Mouse (Mus musculus): ENCODE results near the gene Atf6. TPM values are rescaled to one million over a fixed set of nuclear protein-coding genes. Genes with fewer than 3 reads are reported as not detected.
A peak's percentile ranks its signal among the peaks of the same experiment; 100 is the strongest.

Atf6 gene
- total RNA-seq, 2 experiments from 2014 or later, result 41.2 to 41.6 TPM

- no peak for DNase-seq
Observed at GRCm38 (mm10) chr1:170704911-170705594, 162.5 kb downstream of the Atf6 start.

- no peak for DNase-seq
Observed at GRCm38 (mm10) chr1:170704103-170704502, 163.5 kb downstream of the Atf6 start.

GRCm38 (mm10) chr1:170702958-170703357, 164.6 kb downstream of the Atf6 start:
- DNase-seq, result no peak

GRCm38 (mm10) chr1:170702263-170702662, 165.3 kb downstream of the Atf6 start:
- DNase-seq, result no peak

- DNase-seq, result no peak
Observed at GRCm38 (mm10) chr1:170701582-170701981, 166.0 kb downstream of the Atf6 start.

GRCm38 (mm10) chr1:170701178-170701577, 166.4 kb downstream of the Atf6 start:
- no peak for DNase-seq

GRCm38 (mm10) chr1:170700496-170701027, 167.0 kb downstream of the Atf6 start:
- DNase-seq, result no peak

GRCm38 (mm10) chr1:170699553-170699952, 168.0 kb downstream of the Atf6 start:
- DNase-seq, result peak; percentile 33

GRCm38 (mm10) chr1:170698771-170699170, 168.8 kb downstream of the Atf6 start:
- no peak for DNase-seq

GRCm38 (mm10) chr1:170697771-170698356, 169.7 kb downstream of the Atf6 start:
- DNase-seq, result no peak

- DNase-seq, result no peak
Observed at GRCm38 (mm10) chr1:170696996-170697395, 170.6 kb downstream of the Atf6 start.

- no peak for DNase-seq
Observed at GRCm38 (mm10) chr1:170695326-170695725, 172.2 kb downstream of the Atf6 start.

- peak; percentile 43 for DNase-seq
Observed at GRCm38 (mm10) chr1:170694821-170695291, 172.7 kb downstream of the Atf6 start.

GRCm38 (mm10) chr1:170691301-170691700, 176.3 kb downstream of the Atf6 start:
- peak; percentile 32 for DNase-seq

GRCm38 (mm10) chr1:170689773-170690172, 177.8 kb downstream of the Atf6 start:
- DNase-seq, result no peak

- DNase-seq, result no peak
Observed at GRCm38 (mm10) chr1:170683863-170684262, 183.7 kb downstream of the Atf6 start.

GRCm38 (mm10) chr1:170679624-170680023, 187.9 kb downstream of the Atf6 start:
- no peak for DNase-seq

GRCm38 (mm10) chr1:170678861-170679260, 188.7 kb downstream of the Atf6 start:
- no peak for DNase-seq

GRCm38 (mm10) chr1:170677681-170678080, 189.9 kb downstream of the Atf6 start:
- DNase-seq, result peak; percentile 58

GRCm38 (mm10) chr1:170674184-170674775, 193.3 kb downstream of the Atf6 start:
- DNase-seq, result peak; percentile 44

- DNase-seq, result no peak
Observed at GRCm38 (mm10) chr1:170665200-170665599, 202.4 kb downstream of the Atf6 start.

GRCm38 (mm10) chr1:170664620-170665185, 202.9 kb downstream of the Atf6 start:
- no peak for DNase-seq

GRCm38 (mm10) chr1:170659260-170659659, 208.3 kb downstream of the Atf6 start:
- no peak for DNase-seq

Measured in heart, postnatal 4 days (tissue).